Mouse (Mus musculus) left cerebral cortex, postnatal 10 days (tissue): ENCODE results near the gene Malsu1. TPM values are rescaled to one million over a fixed set of nuclear protein-coding genes. Genes with fewer than 3 reads are reported as not detected.

Experiments used
- DNase-seq, 2 experiments: peaks; one replicate each; pipeline ENCODE4 v3.0.0; 2021 to 2022; ENCODE audit warnings: low spot score in 2 of 2, mixed read lengths in 1 of 2; ENCODE audit errors: extremely low spot score in 1 of 2
- intact Hi-C: fragments of 180-260 bp; cut with DNase I; formaldehyde crosslinking; loops from one replicate; pipeline ENCODE4 v1.15.1; 2025
- total RNA-seq, 2 experiments: library from RNA; stranded (reverse); gene quantifications; 2 replicates each; pipeline ENCODE4 v1.2.3; 2021

Malsu1 gene
- total RNA-seq: 10 to 100 TPM; 28.7 to 33.6 TPM

DNA sequence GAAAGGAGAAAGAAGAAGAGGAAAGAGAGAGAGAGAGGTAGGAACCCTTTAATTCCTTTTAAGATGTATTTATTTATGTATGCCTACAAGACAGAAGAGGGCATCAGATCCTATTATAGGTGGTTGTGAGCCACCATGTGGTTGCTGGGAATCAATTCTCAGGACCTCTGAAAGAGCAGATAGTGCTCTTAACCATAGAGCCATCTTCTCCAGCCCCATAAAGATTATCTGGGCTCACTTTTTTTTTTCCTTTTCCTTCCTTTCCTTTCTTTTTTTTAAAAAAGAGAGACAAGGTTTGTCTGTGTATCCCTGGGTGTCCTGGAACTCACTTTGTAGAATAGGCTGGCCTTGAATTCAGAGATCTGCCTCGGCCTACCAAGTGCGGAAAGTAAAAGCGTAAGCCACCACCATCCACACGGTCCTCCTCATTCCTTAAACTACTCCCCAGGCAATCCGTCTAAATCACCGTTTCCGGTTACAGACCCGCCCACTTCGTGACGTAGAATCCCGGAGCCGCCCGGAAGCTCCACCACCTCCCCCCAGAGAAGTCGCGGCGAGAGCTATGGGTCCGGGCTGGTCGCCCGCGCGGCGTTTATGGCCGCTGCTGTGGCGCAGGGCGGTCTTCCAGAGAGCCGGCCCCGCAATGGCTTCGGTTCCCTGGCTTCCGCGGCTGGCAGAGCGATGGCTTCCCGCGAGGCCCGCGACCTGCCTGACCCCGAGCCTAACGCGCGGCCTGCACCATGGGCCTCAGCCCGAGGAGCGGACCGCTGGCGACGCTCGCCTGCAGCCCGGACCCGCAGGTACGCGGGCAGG is at the start of gene Malsu1:
Malsu1 (plus strand) TSS at position 492 of the 813 bp plus-strand sequence.
- peak; percentile 93 to 96 for DNase-seq
- intact Hi-C loops: loop anchor here (5.0 kb wide), 1 partner anchor 134 kb away; no protein-coding TSS in a partner anchor

DNA sequence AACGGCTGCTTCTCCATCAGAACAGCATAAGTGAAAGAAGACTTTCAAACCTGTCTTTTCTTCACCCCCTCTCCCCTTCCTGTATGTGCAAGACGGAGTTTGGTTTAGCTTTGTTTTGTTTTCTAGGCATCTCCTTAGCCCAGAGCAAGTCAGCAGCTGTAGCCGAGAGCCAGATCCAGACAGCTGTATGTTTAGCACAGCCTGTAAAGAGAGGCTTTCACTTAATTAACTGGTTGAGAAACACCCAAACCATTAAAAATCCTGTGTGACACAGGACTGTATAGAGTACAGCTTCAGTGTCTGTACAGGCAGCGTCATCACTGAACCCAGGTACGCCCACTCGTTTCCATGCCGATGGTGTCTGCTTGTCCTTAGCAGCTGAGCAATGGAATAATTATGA is 48.3 kb upstream of the Malsu1 start:
- no peak for DNase-seq
- intact Hi-C loops: no loop called here

DNA sequence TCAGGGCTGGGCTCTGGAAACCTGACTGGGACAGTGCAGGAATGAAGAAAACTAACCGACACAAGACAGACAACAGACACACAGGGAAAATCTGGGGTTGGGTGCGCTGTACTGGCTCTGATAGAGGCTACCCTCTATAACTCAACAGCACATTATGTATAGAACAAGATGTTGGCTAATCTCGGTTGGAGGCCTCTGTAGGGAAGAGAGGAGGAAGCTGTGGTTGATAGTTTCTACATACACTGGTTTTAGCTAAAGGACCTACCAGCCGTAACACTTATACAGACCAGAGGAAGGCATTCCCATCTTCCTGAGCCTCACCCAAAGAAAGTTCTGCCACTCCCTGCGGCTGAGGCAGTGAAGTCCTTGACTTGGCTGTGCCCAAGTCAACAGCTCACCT is 47.1 kb upstream of the Malsu1 start:
- intact Hi-C loops: no loop called here
- no peak for DNase-seq

GRCm38 (mm10) chr6:49028019-49028418 is 45.6 kb upstream of the Malsu1 start:
- intact Hi-C loops: no loop called here
- DNase-seq: no peak

DNA sequence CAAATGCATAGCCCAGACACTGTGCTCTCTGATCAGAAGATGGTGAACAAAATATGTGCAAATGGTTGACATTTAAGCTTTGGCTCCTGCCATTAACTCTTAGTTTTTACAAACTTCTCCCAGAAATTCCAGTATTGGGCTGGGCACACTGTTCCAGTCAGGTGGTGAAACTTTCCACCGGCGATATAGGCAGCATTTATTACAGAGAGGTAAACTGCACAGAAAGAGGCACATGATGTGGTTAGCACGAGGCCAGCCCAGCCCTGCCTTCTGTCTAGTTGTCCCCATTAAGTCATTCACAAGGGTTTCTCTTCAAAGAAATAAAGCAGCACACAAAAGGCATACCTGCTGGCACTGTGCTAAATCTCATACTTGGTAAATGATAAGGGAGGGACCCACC is 44.9 kb upstream of the Malsu1 start:
- no peak for DNase-seq
- intact Hi-C loops: no loop called here

GRCm38 (mm10) chr6:49031230-49031629 is 42.4 kb upstream of the Malsu1 start:
- intact Hi-C loops: loop anchor here (10.0 kb wide), 1 partner anchor 184 kb away; the partner anchor contains the start of gene Igf2bp3
- no peak for DNase-seq

- intact Hi-C loops: loop anchor here (10.0 kb wide), 1 partner anchor 182 kb away; the partner anchor contains the start of gene Igf2bp3
- DNase-seq: no peak
Measured at GRCm38 (mm10) chr6:49032783-49033182, 40.8 kb upstream of the Malsu1 start.

GRCm38 (mm10) chr6:49036275-49037267 is 37.0 kb upstream of the Malsu1 start, which contains the start of gene Gpnmb:
Gene Gpnmb (plus strand): TSS chr6:49036546.
- intact Hi-C loops: loop anchor here (10.0 kb wide), 1 partner anchor 178 kb away; the partner anchor contains the start of gene Igf2bp3
- DNase-seq: no peak

GRCm38 (mm10) chr6:49037268-49037662 is 36.3 kb upstream of the Malsu1 start:
- intact Hi-C loops: loop anchor here (10.0 kb wide), 1 partner anchor 178 kb away; the partner anchor contains the start of gene Igf2bp3
- DNase-seq: peak in 1 of 2 experiments; percentile 27

- intact Hi-C loops: loop anchor here (10.0 kb wide), 1 partner anchor 175 kb away; the partner anchor contains the start of gene Igf2bp3
- DNase-seq: peak; percentile 61 to 75
Measured at GRCm38 (mm10) chr6:49039470-49040180, 34.0 kb upstream of the Malsu1 start.

- intact Hi-C loops: no loop called here
- DNase-seq: no peak
Measured at GRCm38 (mm10) chr6:49046502-49046901, 27.1 kb upstream of the Malsu1 start.

- intact Hi-C loops: no loop called here
- DNase-seq: no peak
Measured at GRCm38 (mm10) chr6:49046976-49047375, 26.6 kb upstream of the Malsu1 start.

DNA sequence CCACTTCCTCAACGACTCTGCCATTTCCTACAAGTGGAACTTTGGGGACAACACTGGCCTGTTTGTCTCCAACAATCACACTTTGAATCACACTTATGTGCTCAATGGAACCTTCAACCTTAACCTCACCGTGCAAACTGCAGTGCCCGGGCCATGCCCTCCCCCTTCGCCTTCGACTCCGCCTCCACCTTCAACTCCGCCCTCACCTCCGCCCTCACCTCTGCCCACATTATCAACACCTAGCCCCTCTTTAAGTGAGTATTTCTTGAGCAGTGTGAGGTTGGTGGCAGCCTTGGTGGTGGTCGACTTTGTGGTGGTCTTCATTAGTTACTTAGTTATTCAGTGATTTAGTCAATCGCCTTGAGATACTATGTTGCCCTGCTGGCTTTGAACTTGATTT is 25.7 kb upstream of the Malsu1 start:
- intact Hi-C loops: no loop called here
- no peak for DNase-seq

- intact Hi-C loops: no loop called here
- DNase-seq: no peak
Measured at GRCm38 (mm10) chr6:49048395-49048794, 25.2 kb upstream of the Malsu1 start.

- intact Hi-C loops: no loop called here
Measured at GRCm38 (mm10) chr6:49050677-49051410, 22.8 kb upstream of the Malsu1 start.

DNA sequence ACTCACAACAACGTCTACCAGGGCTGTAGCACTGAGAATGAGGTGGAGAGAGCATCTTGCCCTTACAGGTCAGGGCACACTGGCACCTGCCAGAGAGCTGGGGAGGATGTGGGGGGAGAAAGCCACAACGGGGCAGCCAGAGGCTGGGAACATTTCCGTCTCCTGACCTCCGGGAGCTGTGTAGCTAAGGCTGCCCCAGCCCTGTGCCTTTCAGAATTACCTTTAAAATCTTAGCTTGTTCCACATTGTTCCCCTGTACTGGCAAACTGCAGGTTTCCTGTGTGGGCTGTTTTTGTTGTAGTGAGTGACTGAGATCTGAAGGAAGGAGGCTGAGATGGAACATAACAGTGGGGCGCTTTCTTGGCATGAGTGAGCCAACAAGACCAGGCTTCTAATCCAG is 21.4 kb upstream of the Malsu1 start:
- DNase-seq: no peak
- intact Hi-C loops: no loop called here

More at GRCm38 (mm10) chr6:49050677-49051410, 22.8 kb upstream of the Malsu1 start:
- DNase-seq: no peak

GRCm38 (mm10) chr6:49055256-49055733 is 18.3 kb upstream of the Malsu1 start:
- peak in 1 of 2 experiments; percentile 51 for DNase-seq
- intact Hi-C loops: loop anchor here (5.0 kb wide), 2 partner anchors 152 to 342 kb away; partner anchors contain the start of gene Stk31
